Mouse (Mus musculus) G1E (cell line): ENCODE measurements around the gene Rem2.

ENCODE experiments used
- CTCF ChIP-seq: IDR thresholded peaks from 2 replicates; pipeline ENCODE4 v1.5.1; 2012; ENCODE audit warnings: low read depth, low read length, inconsistent platforms, mixed read lengths
- GATA1 ChIP-seq: IDR thresholded peaks from 2 replicates; pipeline ENCODE4 v1.6.1; 2012; ENCODE audit warnings: borderline replicate concordance, low read length, inconsistent platforms, mixed read lengths
- TAL1 ChIP-seq: conservative IDR thresholded peaks from 2 replicates; pipeline ENCODE4 v1.6.1; 2012; ENCODE audit warnings: low read depth, low read length, inconsistent platforms, mixed read lengths

DNA sequence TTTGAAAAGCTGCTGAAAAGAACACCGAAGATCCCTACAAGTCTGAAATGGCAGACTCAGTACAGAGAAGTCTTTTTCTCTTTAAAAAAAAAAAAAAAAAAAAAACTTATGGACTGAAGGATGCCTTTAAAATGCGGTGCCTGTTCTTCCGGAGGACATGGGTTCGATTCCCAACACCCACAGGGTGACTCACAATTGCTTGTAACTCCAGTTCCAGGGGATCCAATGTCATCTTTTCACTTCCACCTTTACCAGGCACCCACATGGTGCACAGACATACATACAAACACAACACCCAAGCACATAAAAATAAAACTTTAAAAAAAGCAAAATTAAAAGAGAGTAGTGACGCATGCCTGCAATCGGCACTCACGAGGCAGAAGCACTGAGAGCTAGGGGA, 48.2 kb upstream of the Rem2 start:
- TF ChIP-seq TAL1: no peak
- no peak for TF ChIP-seq CTCF
- no peak for TF ChIP-seq GATA1
